Mouse (Mus musculus): ENCODE data around the gene Reep3.

GRCm38 (mm10) chr10:66966391-66967109, 130.2 kb downstream of the Reep3 start:
- TF ChIP-seq POLR2A (IDR thresholded peaks at IDR 0.05; ENCODE audit: low read depth, low read length) (no peak), CTCF (IDR thresholded peaks at IDR 0.05; ENCODE audit: extremely low read depth, insufficient read depth, insufficient read length, insufficient replicate concordance) (no peak)
